Mouse (Mus musculus): ENCODE results near the gene Col19a1. TPM values are rescaled to one million over a fixed set of nuclear protein-coding genes. Genes with fewer than 3 reads are reported as not detected.

The Col19a1 gene
- polyA plus RNA-seq, 1 experiment: 0.11 TPM

GRCm38 (mm10) chr1:24337556-24338275 lies 249.6 kb downstream of the Col19a1 start:
- no peak for DNase-seq
- 88% methylated on average over 10 of the region's 10 CpGs for WGBS

GRCm38 (mm10) chr1:24336051-24336450 lies 251.2 kb downstream of the Col19a1 start:
- Histone ChIP-seq H3K36me3 (ENCODE audit: control insufficient read depth, insufficient read depth, low read length) (no peaks in the 10 kb centered on the region), H3K4me1 (replicated peaks; ENCODE audit: control insufficient read depth, insufficient read depth, low read length) (no peaks in the 10 kb centered on the region), H3K4me3 (ENCODE audit: control insufficient read depth, insufficient read depth, low read length) (no peak overlapping the region), H3K27ac (ENCODE audit: control insufficient read depth, insufficient read depth, low read length) (no peak overlapping the region), H3K27me3 (ENCODE audit: control insufficient read depth, insufficient read depth, low read length) (no peaks in the 10 kb centered on the region)
- no peak for DNase-seq
- TF ChIP-seq CTCF (IDR thresholded peaks at IDR 0.05; ENCODE audit: borderline replicate concordance, control insufficient read depth, extremely low read depth, insufficient read depth, low read length, poor library complexity): no peak
- TF ChIP-seq POLR2A (IDR thresholded peaks at IDR 0.05; ENCODE audit: control insufficient read depth, extremely low read depth, insufficient read depth, low read length, poor library complexity): no peak
- WGBS: 85% methylated on average over 3 of the region's 3 CpGs

More at GRCm38 (mm10) chr1:24337556-24338275, 249.6 kb downstream of the Col19a1 start:
- Histone ChIP-seq H3K36me3 (ENCODE audit: control insufficient read depth, insufficient read depth, low read length) (no peaks in the 10 kb centered on the region), H3K4me3 (ENCODE audit: control insufficient read depth, insufficient read depth, low read length) (no peak overlapping the region), H3K4me1 (replicated peaks; ENCODE audit: control insufficient read depth, insufficient read depth, low read length) (no peaks in the 10 kb centered on the region), H3K27me3 (ENCODE audit: control insufficient read depth, insufficient read depth, low read length) (no peaks in the 10 kb centered on the region), H3K27ac (ENCODE audit: control insufficient read depth, insufficient read depth, low read length) (no peak overlapping the region)
- TF ChIP-seq CTCF (IDR thresholded peaks at IDR 0.05; ENCODE audit: borderline replicate concordance, control insufficient read depth, extremely low read depth, insufficient read depth, low read length, poor library complexity): no peak
- no peak for TF ChIP-seq POLR2A (IDR thresholded peaks at IDR 0.05; ENCODE audit: control insufficient read depth, extremely low read depth, insufficient read depth, low read length, poor library complexity)

- Histone ChIP-seq H3K27ac (ENCODE audit: control insufficient read depth, insufficient read depth, low read length) (no peak overlapping the region), H3K36me3 (ENCODE audit: control insufficient read depth, insufficient read depth, low read length) (no peaks in the 10 kb centered on the region), H3K4me3 (ENCODE audit: control insufficient read depth, insufficient read depth, low read length) (no peak overlapping the region), H3K4me1 (replicated peaks; ENCODE audit: control insufficient read depth, insufficient read depth, low read length) (no peaks in the 10 kb centered on the region), H3K27me3 (ENCODE audit: control insufficient read depth, insufficient read depth, low read length) (no peaks in the 10 kb centered on the region)
- WGBS: 80% methylated on average over 6 of the region's 6 CpGs
- DNase-seq: no peak
- no peak for TF ChIP-seq POLR2A (IDR thresholded peaks at IDR 0.05; ENCODE audit: control insufficient read depth, extremely low read depth, insufficient read depth, low read length, poor library complexity)
- TF ChIP-seq CTCF (IDR thresholded peaks at IDR 0.05; ENCODE audit: borderline replicate concordance, control insufficient read depth, extremely low read depth, insufficient read depth, low read length, poor library complexity): no peak
Measured at GRCm38 (mm10) chr1:24316961-24317589, 270.2 kb downstream of the Col19a1 start.

GRCm38 (mm10) chr1:24316490-24316889 lies 270.8 kb downstream of the Col19a1 start:
- DNase-seq: no peak
- Histone ChIP-seq H3K36me3 (ENCODE audit: control insufficient read depth, insufficient read depth, low read length) (no peaks in the 10 kb centered on the region), H3K27me3 (ENCODE audit: control insufficient read depth, insufficient read depth, low read length) (no peaks in the 10 kb centered on the region), H3K4me3 (ENCODE audit: control insufficient read depth, insufficient read depth, low read length) (no peak overlapping the region), H3K27ac (ENCODE audit: control insufficient read depth, insufficient read depth, low read length) (no peak overlapping the region), H3K4me1 (replicated peaks; ENCODE audit: control insufficient read depth, insufficient read depth, low read length) (no peaks in the 10 kb centered on the region)
- TF ChIP-seq CTCF (IDR thresholded peaks at IDR 0.05; ENCODE audit: borderline replicate concordance, control insufficient read depth, extremely low read depth, insufficient read depth, low read length, poor library complexity) (no peak), POLR2A (IDR thresholded peaks at IDR 0.05; ENCODE audit: control insufficient read depth, extremely low read depth, insufficient read depth, low read length, poor library complexity) (no peak)
- WGBS: 90% methylated on average over 3 of the region's 3 CpGs

- H3K4me3 ChIP-seq (ENCODE audit: control insufficient read depth, insufficient read depth, low read length): no peak overlapping the region
- no peak for TF ChIP-seq POLR2A (IDR thresholded peaks at IDR 0.05; ENCODE audit: control insufficient read depth, extremely low read depth, insufficient read depth, low read length, poor library complexity)
- no peak for TF ChIP-seq CTCF (IDR thresholded peaks at IDR 0.05; ENCODE audit: borderline replicate concordance, control insufficient read depth, extremely low read depth, insufficient read depth, low read length, poor library complexity)
- no peak for DNase-seq
- H3K27ac ChIP-seq (ENCODE audit: control insufficient read depth, insufficient read depth, low read length): no peak overlapping the region
- WGBS: 69% methylated on average over 4 of the region's 4 CpGs
- no peaks in the 10 kb centered on the region for H3K4me1 ChIP-seq (replicated peaks; ENCODE audit: control insufficient read depth, insufficient read depth, low read length)
- no peaks in the 10 kb centered on the region for H3K27me3 ChIP-seq (ENCODE audit: control insufficient read depth, insufficient read depth, low read length)
- no peaks in the 10 kb centered on the region for H3K36me3 ChIP-seq (ENCODE audit: control insufficient read depth, insufficient read depth, low read length)
Measured at GRCm38 (mm10) chr1:24310847-24311246, 276.4 kb downstream of the Col19a1 start.

- no peaks in the 10 kb centered on the region for H3K4me1 ChIP-seq (replicated peaks; ENCODE audit: control insufficient read depth, insufficient read depth, low read length)
Measured at GRCm38 (mm10) chr1:24310193-24310592, 277.1 kb downstream of the Col19a1 start.

More at GRCm38 (mm10) chr1:24310193-24310592, 277.1 kb downstream of the Col19a1 start:
- no peaks in the 10 kb centered on the region for H3K27me3 ChIP-seq (ENCODE audit: control insufficient read depth, insufficient read depth, low read length)
- no peaks in the 10 kb centered on the region for H3K36me3 ChIP-seq (ENCODE audit: control insufficient read depth, insufficient read depth, low read length)
- 73% methylated on average over 2 of the region's 2 CpGs for WGBS
- no peak for TF ChIP-seq POLR2A (IDR thresholded peaks at IDR 0.05; ENCODE audit: control insufficient read depth, extremely low read depth, insufficient read depth, low read length, poor library complexity)
- DNase-seq: no peak
- H3K4me3 ChIP-seq (ENCODE audit: control insufficient read depth, insufficient read depth, low read length): no peak overlapping the region
- H3K27ac ChIP-seq (ENCODE audit: control insufficient read depth, insufficient read depth, low read length): no peak overlapping the region

All from thymus, adult 2 months (tissue).